Mouse (Mus musculus): ENCODE results near the gene Dennd1b. TPM values are rescaled to one million over a fixed set of nuclear protein-coding genes. Genes with fewer than 3 reads are reported as not detected.

Gene Dennd1b
- total and polyA plus RNA-seq, 2 experiments from 2014 or later = 8.9 to 19.8 TPM

- Histone ChIP-seq H3K27me3 (ENCODE audit: insufficient read depth, low read length) (no peaks in the 10 kb centered on the region), H3K27ac (ENCODE audit: low read depth, low read length) (no peak overlapping the region), H3K4me1 (ENCODE audit: insufficient read depth, low read length) (no peaks in the 10 kb centered on the region), H3K9ac (replicated peaks; ENCODE audit: low read length, poor library complexity, severe bottlenecking) (no peak overlapping the region), H3K4me2 (ENCODE audit: low read depth, low read length, poor library complexity, severe bottlenecking) (no peak overlapping the region), H3K4me3 (ENCODE audit: low read depth, low read length) (no peak overlapping the region), H3K9me3 (ENCODE audit: low read length) (no peaks in the 10 kb centered on the region), H3K36me3 (ENCODE audit: insufficient read depth, low read length) (no peaks in the 10 kb centered on the region)
- DNase-seq (ENCODE audit: low spot score) = no peak
- 87% methylated on average over 2 of the region's 2 CpGs for WGBS
- ATAC-seq (ENCODE audit: low FRiP score) = no peak
- TF ChIP-seq CTCF (IDR thresholded peaks at IDR 0.05) = no peak
Measured at GRCm38 (mm10) chr1:139075671-139076070, 112.4 kb downstream of the Dennd1b start.

- TF ChIP-seq CTCF (IDR thresholded peaks at IDR 0.05) = no peak
- H3K27ac ChIP-seq (ENCODE audit: low read depth, low read length) = no peak overlapping the region
- no peak overlapping the region for H3K4me2 ChIP-seq (ENCODE audit: low read depth, low read length, poor library complexity, severe bottlenecking)
- no peak for DNase-seq (ENCODE audit: low spot score)
- no peak overlapping the region for H3K4me3 ChIP-seq (ENCODE audit: low read depth, low read length)
- 96% methylated on average over 1 of the region's 1 CpGs for WGBS
- H3K9me3 ChIP-seq (ENCODE audit: low read length) = no peaks in the 10 kb centered on the region
- ATAC-seq (ENCODE audit: low FRiP score) = no peak
- no peaks in the 10 kb centered on the region for H3K36me3 ChIP-seq (ENCODE audit: insufficient read depth, low read length)
- H3K9ac ChIP-seq (replicated peaks; ENCODE audit: low read length, poor library complexity, severe bottlenecking) = no peak overlapping the region
- no peaks in the 10 kb centered on the region for H3K27me3 ChIP-seq (ENCODE audit: insufficient read depth, low read length)
- H3K4me1 ChIP-seq (ENCODE audit: insufficient read depth, low read length) = no peaks in the 10 kb centered on the region
Measured at GRCm38 (mm10) chr1:139077989-139078388, 114.8 kb downstream of the Dennd1b start.

GRCm38 (mm10) chr1:139079000-139079399 is 115.8 kb downstream of the Dennd1b start:
- no peak for ATAC-seq (ENCODE audit: low FRiP score)
- Histone ChIP-seq H3K27me3 (ENCODE audit: insufficient read depth, low read length) (no peaks in the 10 kb centered on the region), H3K4me2 (ENCODE audit: low read depth, low read length, poor library complexity, severe bottlenecking) (no peak overlapping the region)

GRCm38 (mm10) chr1:139079523-139079922 is 116.3 kb downstream of the Dennd1b start:
- no peaks in the 10 kb centered on the region for H3K4me1 ChIP-seq (ENCODE audit: insufficient read depth, low read length)
- H3K27ac ChIP-seq (ENCODE audit: low read depth, low read length) = no peak overlapping the region
- H3K36me3 ChIP-seq (ENCODE audit: insufficient read depth, low read length) = no peaks in the 10 kb centered on the region
- 44% methylated on average over 6 of the region's 6 CpGs for WGBS
- H3K4me2 ChIP-seq (ENCODE audit: low read depth, low read length, poor library complexity, severe bottlenecking) = no peak overlapping the region
- no peaks in the 10 kb centered on the region for H3K27me3 ChIP-seq (ENCODE audit: insufficient read depth, low read length)
- no peak for ATAC-seq (ENCODE audit: low FRiP score)
- H3K9ac ChIP-seq (replicated peaks; ENCODE audit: low read length, poor library complexity, severe bottlenecking) = no peak overlapping the region
- no peaks in the 10 kb centered on the region for H3K9me3 ChIP-seq (ENCODE audit: low read length)
- DNase-seq (ENCODE audit: low spot score) = peak; percentile 68
- H3K4me3 ChIP-seq (ENCODE audit: low read depth, low read length) = no peak overlapping the region
- TF ChIP-seq CTCF (IDR thresholded peaks at IDR 0.05) = peak; percentile 57

More at GRCm38 (mm10) chr1:139079000-139079399, 115.8 kb downstream of the Dennd1b start:
- no peaks in the 10 kb centered on the region for H3K36me3 ChIP-seq (ENCODE audit: insufficient read depth, low read length)
- WGBS = 73% methylated on average over 8 of the region's 8 CpGs
- H3K4me3 ChIP-seq (ENCODE audit: low read depth, low read length) = no peak overlapping the region
- peak; percentile 49 for DNase-seq (ENCODE audit: low spot score)
- H3K4me1 ChIP-seq (ENCODE audit: insufficient read depth, low read length) = no peaks in the 10 kb centered on the region
- TF ChIP-seq CTCF (IDR thresholded peaks at IDR 0.05) = no peak
- H3K9ac ChIP-seq (replicated peaks; ENCODE audit: low read length, poor library complexity, severe bottlenecking) = no peak overlapping the region
- H3K27ac ChIP-seq (ENCODE audit: low read depth, low read length) = no peak overlapping the region
- no peaks in the 10 kb centered on the region for H3K9me3 ChIP-seq (ENCODE audit: low read length)

- Histone ChIP-seq H3K27me3 (ENCODE audit: insufficient read depth, low read length) (no peaks in the 10 kb centered on the region), H3K36me3 (ENCODE audit: insufficient read depth, low read length) (no peaks in the 10 kb centered on the region), H3K9me3 (ENCODE audit: low read length) (no peaks in the 10 kb centered on the region), H3K4me1 (ENCODE audit: insufficient read depth, low read length) (no peaks in the 10 kb centered on the region), H3K9ac (replicated peaks; ENCODE audit: low read length, poor library complexity, severe bottlenecking) (no peak overlapping the region), H3K27ac (ENCODE audit: low read depth, low read length) (no peak overlapping the region), H3K4me3 (ENCODE audit: low read depth, low read length) (no peak overlapping the region), H3K4me2 (ENCODE audit: low read depth, low read length, poor library complexity, severe bottlenecking) (peak overlapping the region; percentile 9; the same call in 1 of the 2 replicates)
- DNase-seq (ENCODE audit: low spot score) (peak; percentile 90), ATAC-seq (ENCODE audit: low FRiP score) (peak; percentile 53)
- 42% methylated on average over 16 of the region's 16 CpGs for WGBS
- TF ChIP-seq CTCF (IDR thresholded peaks at IDR 0.05) = no peak
Measured at GRCm38 (mm10) chr1:139080517-139081386, 117.5 kb downstream of the Dennd1b start.

- Histone ChIP-seq H3K4me3 (ENCODE audit: low read depth, low read length) (no peak overlapping the region), H3K4me1 (ENCODE audit: insufficient read depth, low read length) (no peaks in the 10 kb centered on the region), H3K4me2 (ENCODE audit: low read depth, low read length, poor library complexity, severe bottlenecking) (no peak overlapping the region), H3K27ac (ENCODE audit: low read depth, low read length) (no peak overlapping the region), H3K27me3 (ENCODE audit: insufficient read depth, low read length) (no peaks in the 10 kb centered on the region), H3K9me3 (ENCODE audit: low read length) (no peaks in the 10 kb centered on the region), H3K9ac (replicated peaks; ENCODE audit: low read length, poor library complexity, severe bottlenecking) (no peak overlapping the region), H3K36me3 (ENCODE audit: insufficient read depth, low read length) (no peaks in the 10 kb centered on the region)
- peak; percentile 62 for TF ChIP-seq CTCF (IDR thresholded peaks at IDR 0.05)
- WGBS = 55% methylated on average over 2 of the region's 2 CpGs
- no peak for ATAC-seq (ENCODE audit: low FRiP score)
- peak; percentile 17 for DNase-seq (ENCODE audit: low spot score)
Measured at GRCm38 (mm10) chr1:139083382-139083781, 120.1 kb downstream of the Dennd1b start.

Data from midbrain, postnatal 0 days (tissue).